ENCODE assay signal across 8 mouse cellular contexts in genomic region chr14:25608618-25609017, GRCm38 (mm10).
DNase-seq lines count a peak whose midpoint lies in the region; ATAC-seq and TF ChIP-seq lines count a peak whose summit lies in the region.

No protein-coding gene starts in this region.

- TF ChIP-seq EP300 in CH12.LX (IDR thresholded peaks at IDR 0.05; ENCODE audit: low read length) = no peak

- ATAC-seq in midbrain, embryonic 12.5 days (ENCODE audit: low FRiP score, low read depth) = no peak
- ATAC-seq in erythroid progenitor cell, adult 5-6 weeks (replicated peaks; ENCODE audit: low FRiP score, poor library complexity, severe bottlenecking) = no peak

- no peaks in the 10 kb centered on the region for H3K9me3 ChIP-seq in CH12.LX (replicated peaks; ENCODE audit: low read length)
- H3K9me3 ChIP-seq in hindbrain, embryonic 10.5 days = no peaks in the 10 kb centered on the region
- H3K9me3 ChIP-seq in midbrain, embryonic 12.5 days = no peaks in the 10 kb centered on the region

- 11% methylated on average over 4 of the region's 4 CpGs for WGBS in hindbrain, embryonic 10.5 days
- 10% methylated on average over 4 of the region's 4 CpGs for WGBS in midbrain, embryonic 12.5 days

- H3K4me3 ChIP-seq in gastrocnemius, adult 2 months = peak overlapping the region; percentile 81
- peak overlapping the region; percentile 61 to 75 (median 75) for H3K4me3 ChIP-seq in CH12.LX (replicated peaks in 1 of 3; ENCODE audit: low read depth in 2 of 3, low read length in 2 of 3, poor library complexity in 1 of 3)
- H3K4me3 ChIP-seq in hindbrain, embryonic 10.5 days = peak overlapping the region; percentile 83
- H3K4me3 ChIP-seq in midbrain, embryonic 12.5 days = peak overlapping the region; percentile 78

- dilution Hi-C loops in CH12.LX (cut with MboI; ENCODE audit: extremely low pct_ligation_motif_present, extremely low pct_unique_long_range_greater_than_20kb, low sequenced_read_pairs) = no loop called here

- intact Hi-C loops in gastrocnemius, adult 2 months (cut with DNase I) = no loop called here

- in situ Hi-C loops in CH12.LX (cut with MboI; ENCODE audit: low pct_ligation_motif_present, low pct_unique_long_range_greater_than_20kb, low sequenced_read_pairs) = loop anchor here (25.0 kb wide), 1 partner anchor 1121 kb away; the partner anchor contains the start of genes Polr3a and Rps24

- no peak for DNase-seq in gastrocnemius, adult 2 months
- no peak for DNase-seq in gastrocnemius, postnatal 4 days (ENCODE audit: low spot score in 2 of 2)
- no peak for DNase-seq in CH12.LX (ENCODE audit: extremely low read depth)
- no peak for DNase-seq in hindbrain, embryonic 10.5 days (ENCODE audit: low spot score)
- no peak for DNase-seq in testis, postnatal 10 days (ENCODE audit: low spot score)
- no peak for DNase-seq in frontal cortex, adult 2 months (ENCODE audit: extremely low spot score in 1 of 2, low spot score in 1 of 2)

- no peak for TF ChIP-seq RAD21 in CH12.LX (IDR thresholded peaks at IDR 0.05; ENCODE audit: low read depth, low read length)

- peak overlapping the region; percentile 80 for H3K27ac ChIP-seq in gastrocnemius, adult 2 months
- 0 out of 2 replicates have a peak overlapping the region, but pooled peaks have one; percentile 19 for H3K27ac ChIP-seq in CH12.LX (ENCODE audit: insufficient read depth, low read depth)
- H3K27ac ChIP-seq in hindbrain, embryonic 10.5 days = peak overlapping the region; percentile 99
- peak overlapping the region; percentile 99 for H3K27ac ChIP-seq in midbrain, embryonic 12.5 days (replicated peaks)

- TF ChIP-seq POLR2A in CH12.LX (IDR thresholded peaks at IDR 0.05; ENCODE audit: low read depth, low read length) = no peak

- H3K4me1 ChIP-seq in CH12.LX (ENCODE audit: control insufficient read depth in 1 of 2, insufficient read depth in 2 of 2) = peaks cover 22 to 55% of the 10 kb centered on the region in 2 experiments
- H3K4me1 ChIP-seq in hindbrain, embryonic 10.5 days (replicated peaks) = peaks cover 88% of the 10 kb centered on the region
- H3K4me1 ChIP-seq in midbrain, embryonic 12.5 days = peaks cover 86% of the 10 kb centered on the region

- H3K79me2 ChIP-seq in CH12.LX (replicated peaks; ENCODE audit: control insufficient read depth, extremely low read depth, insufficient read depth, poor library complexity, severe bottlenecking) = peaks cover 8% of the 10 kb centered on the region; the same call in 1 of the 2 replicates

- H3K9ac ChIP-seq in CH12.LX (ENCODE audit: insufficient read depth, low read depth) = peak overlapping the region; percentile 51
- H3K9ac ChIP-seq in midbrain, embryonic 12.5 days (replicated peaks) = peak overlapping the region; percentile 93

- H3K36me3 ChIP-seq in CH12.LX (replicated peaks in 1 of 2; ENCODE audit: control insufficient read depth in 1 of 2, insufficient read depth in 1 of 2, low read length in 1 of 2) = peaks cover 0 to 29% of the 10 kb centered on the region in 2 experiments
- H3K36me3 ChIP-seq in hindbrain, embryonic 10.5 days = peaks cover 30% of the 10 kb centered on the region
- peaks cover 18% of the 10 kb centered on the region; the same call in 1 of the 2 replicates for H3K36me3 ChIP-seq in midbrain, embryonic 12.5 days

- H3K27me3 ChIP-seq in CH12.LX (replicated peaks) = no peaks in the 10 kb centered on the region
- no peaks in the 10 kb centered on the region for H3K27me3 ChIP-seq in hindbrain, embryonic 10.5 days (ENCODE audit: insufficient read depth, poor library complexity, severe bottlenecking)
- no peaks in the 10 kb centered on the region for H3K27me3 ChIP-seq in midbrain, embryonic 12.5 days

- peak overlapping the region; percentile 89 for H3K4me2 ChIP-seq in CH12.LX (ENCODE audit: insufficient read depth, low read depth, poor library complexity, severe bottlenecking)
- H3K4me2 ChIP-seq in midbrain, embryonic 12.5 days (replicated peaks) = peak overlapping the region; percentile 92

- TF ChIP-seq CTCF in gastrocnemius, adult 2 months (IDR thresholded peaks at IDR 0.05) = no peak
- TF ChIP-seq CTCF in CH12.LX (conservative IDR thresholded peaks at IDR 0.05 in 1 of 2, IDR thresholded peaks at IDR 0.05 in 1 of 2; ENCODE audit: low read depth in 2 of 2, low read length in 2 of 2) = no peak

TF ChIP-seq in CH12.LX, 34 proteins besides CTCF, POLR2A, EP300 and RAD21:
- TF ChIP-seq PAX5 (IDR thresholded peaks at IDR 0.05; ENCODE audit: low read length) = no peak
- no peak for TF ChIP-seq ZMIZ1 (IDR thresholded peaks at IDR 0.05; ENCODE audit: low read depth, low read length)
- no peak for TF ChIP-seq NELFE (IDR thresholded peaks at IDR 0.05; ENCODE audit: low read depth, low read length)
- TF ChIP-seq RCOR1 (conservative IDR thresholded peaks at IDR 0.05; ENCODE audit: low read depth, low read length) = no peak
- TF ChIP-seq NRF1 (IDR thresholded peaks at IDR 0.05; ENCODE audit: low read depth, low read length) = no peak
- no peak for TF ChIP-seq MAFK (IDR thresholded peaks at IDR 0.05; ENCODE audit: insufficient replicate concordance, low read length)
- no peak for TF ChIP-seq SIN3A (IDR thresholded peaks at IDR 0.05; ENCODE audit: low read length)
- TF ChIP-seq MAZ (IDR thresholded peaks at IDR 0.05; ENCODE audit: low read depth, low read length) = no peak
- TF ChIP-seq JUND (conservative IDR thresholded peaks at IDR 0.05; ENCODE audit: low read depth, low read length) = no peak
- TF ChIP-seq MXI1 (IDR thresholded peaks at IDR 0.05; ENCODE audit: low read depth, low read length) = no peak
- TF ChIP-seq E2F4 (IDR thresholded peaks at IDR 0.05; ENCODE audit: insufficient replicate concordance, low read depth, low read length) = no peak
- TF ChIP-seq CHD1 (IDR thresholded peaks at IDR 0.05; ENCODE audit: low read depth, low read length) = no peak
- TF ChIP-seq USF1 (IDR thresholded peaks at IDR 0.05; ENCODE audit: low read depth, low read length) = no peak

Comparison
In these comparisons a context has a peak if more than half of its experiments do, and no peak if none do; other contexts are left out.
1. H3K27ac ChIP-seq: peak in every context shown above with its lines; median percentile 99 in hindbrain, embryonic 10.5 days; 99 in midbrain, embryonic 12.5 days; 80 in gastrocnemius, adult 2 months; 19 in CH12.LX.